ENCODE assay signal across 13 mouse cellular contexts in the genomic region with DNA sequence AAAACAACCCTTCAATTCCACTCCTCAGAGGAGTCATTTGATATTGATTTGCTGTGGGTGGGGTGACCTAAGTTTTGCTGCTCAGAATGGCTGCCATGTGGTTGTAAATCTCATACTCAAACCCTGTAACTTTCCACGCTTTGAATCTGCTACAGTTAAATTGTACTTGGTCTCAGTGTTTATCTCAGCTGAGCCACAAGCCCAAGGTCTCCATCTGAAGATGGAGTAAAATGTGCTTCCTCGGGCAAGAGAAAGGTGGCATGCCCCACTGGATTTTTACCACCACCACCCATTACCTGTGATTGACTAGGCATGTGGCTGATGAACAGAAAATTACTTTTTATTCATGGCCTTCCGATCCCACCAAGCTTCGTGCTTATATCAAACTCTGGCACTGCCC.
DNase-seq lines count a peak whose midpoint lies in the region.
"Had no signal": no experiment of that assay in that cellular context is flagged by ENCODE, and none has a peak within 500 bp of the region (broad histone marks: within the 10 kb centered on the region; RNA-seq: fewer than 3 reads in every experiment).

No protein-coding gene starts in this region.

- peak; percentile 82 for DNase-seq in heart, adult 11 months
- DNase-seq in heart, postnatal 4 days: no peak
- DNase-seq: adrenal gland, adult 2 months; adrenal gland, adult 8-10 months; adrenal gland, postnatal 10 days; adrenal gland, postnatal 14 days; adrenal gland, postnatal 25 days; adrenal gland, postnatal 36 days; B cell, adult 2 months; cerebellum, adult 11 months; cerebellum, adult 11-12 months; cerebellum, adult 18-20 months; cerebellum, adult 2 months had no signal
